Mouse (Mus musculus) liver (tissue): Measurements from ENCODE around the gene Fbxo24.

Experiments
- DNase-seq: peaks from one replicate; pipeline ENCODE4 v3.0.0-alpha.2; 2020; ENCODE audit warnings: mixed read lengths

Gene Fbxo24

DNA sequence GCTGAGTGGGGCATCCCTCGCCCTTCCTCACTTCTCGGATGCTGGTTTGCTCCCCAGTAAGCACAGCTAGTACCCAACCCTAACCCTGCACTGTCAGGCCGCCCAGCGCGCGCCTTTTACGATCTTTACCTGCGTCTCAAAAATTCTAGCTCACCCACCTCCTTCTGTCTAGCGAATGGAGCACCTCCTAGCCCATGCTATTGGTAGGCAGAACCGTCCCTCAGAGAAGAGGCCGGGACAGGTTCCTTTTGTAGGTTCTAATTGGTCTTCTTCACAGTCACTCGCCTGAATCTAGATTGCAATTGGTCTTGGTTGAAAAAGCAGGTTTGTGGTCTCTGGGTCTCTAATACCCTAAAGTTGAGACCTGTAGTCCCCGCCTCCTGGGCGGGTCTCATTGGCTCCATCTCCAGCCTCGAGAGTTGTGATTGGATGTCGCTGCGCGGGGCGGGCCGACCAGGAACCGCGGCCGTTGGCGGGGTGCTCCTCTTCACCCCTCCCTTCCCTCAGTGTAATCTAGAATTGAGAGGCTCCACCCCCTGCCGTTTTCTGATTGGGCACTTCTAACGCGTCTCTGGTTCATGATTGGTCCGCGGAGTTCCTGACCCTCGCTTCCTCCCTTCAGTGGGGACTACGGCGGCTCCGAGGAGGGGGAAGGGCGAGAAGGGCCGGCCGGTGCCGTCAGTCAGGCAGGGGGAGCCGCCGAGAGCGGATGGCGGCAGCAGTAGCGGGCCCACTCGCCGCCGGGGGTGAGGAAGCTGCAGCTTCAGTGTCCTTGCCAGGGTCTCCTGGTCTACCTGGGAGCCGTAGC, at the start of gene Fbxo24, which contains the start of the genes Lrch4 and Gm20605:
Fbxo24 (minus strand) TSS at position 505 of the 808 bp plus-strand sequence.
Lrch4 (plus strand) TSS at position 624 of the 808 bp plus-strand sequence.
Gm20605 (plus strand) TSS at position 678 of the 808 bp plus-strand sequence.
- peak; percentile 99 for DNase-seq

GRCm38 (mm10) chr5:137677859-137678258, 49.1 kb upstream of the Fbxo24 start:
- DNase-seq: no peak

- DNase-seq: no peak
Measured at GRCm38 (mm10) chr5:137674786-137675185, 46.0 kb upstream of the Fbxo24 start.

DNA sequence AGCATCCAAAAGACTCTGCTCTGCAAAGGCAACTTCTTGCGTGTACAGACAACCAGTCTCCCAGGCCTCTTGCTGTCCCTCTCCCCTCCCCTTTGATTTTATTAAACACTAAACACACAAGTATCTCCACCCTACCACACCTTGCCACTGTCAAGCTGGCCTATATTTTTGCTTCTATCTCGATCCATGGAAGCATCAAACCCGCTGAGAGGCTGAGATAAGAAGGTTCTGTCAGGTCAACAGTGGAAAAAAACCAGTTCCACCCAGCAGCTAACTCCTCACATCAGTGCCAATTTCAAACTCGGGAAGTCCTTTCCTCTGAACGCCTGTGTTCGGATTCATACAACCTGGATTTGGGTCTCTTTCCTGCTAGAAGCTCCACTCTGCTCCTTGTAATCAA, 44.2 kb upstream of the Fbxo24 start:
- DNase-seq: peak; percentile 52

DNA sequence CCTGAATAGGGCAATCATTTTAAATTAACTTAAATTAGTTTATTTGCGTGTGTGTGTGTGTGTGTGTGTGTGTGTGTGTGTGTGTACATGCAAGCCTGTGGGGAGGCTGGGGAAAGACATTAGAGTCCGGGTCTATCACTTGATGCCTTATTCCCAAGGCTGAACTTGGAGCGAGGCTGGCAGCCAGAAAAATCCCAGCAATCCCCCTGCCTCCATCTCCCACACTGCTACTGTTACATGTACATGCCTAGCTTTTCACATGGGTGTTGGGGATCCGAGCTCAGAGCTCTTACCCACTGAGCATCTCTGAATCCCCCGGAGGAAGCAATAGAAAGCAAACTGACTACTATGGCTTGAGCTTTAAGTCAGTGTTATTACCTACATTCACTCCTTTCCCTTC, 43.6 kb upstream of the Fbxo24 start:
- no peak for DNase-seq

DNA sequence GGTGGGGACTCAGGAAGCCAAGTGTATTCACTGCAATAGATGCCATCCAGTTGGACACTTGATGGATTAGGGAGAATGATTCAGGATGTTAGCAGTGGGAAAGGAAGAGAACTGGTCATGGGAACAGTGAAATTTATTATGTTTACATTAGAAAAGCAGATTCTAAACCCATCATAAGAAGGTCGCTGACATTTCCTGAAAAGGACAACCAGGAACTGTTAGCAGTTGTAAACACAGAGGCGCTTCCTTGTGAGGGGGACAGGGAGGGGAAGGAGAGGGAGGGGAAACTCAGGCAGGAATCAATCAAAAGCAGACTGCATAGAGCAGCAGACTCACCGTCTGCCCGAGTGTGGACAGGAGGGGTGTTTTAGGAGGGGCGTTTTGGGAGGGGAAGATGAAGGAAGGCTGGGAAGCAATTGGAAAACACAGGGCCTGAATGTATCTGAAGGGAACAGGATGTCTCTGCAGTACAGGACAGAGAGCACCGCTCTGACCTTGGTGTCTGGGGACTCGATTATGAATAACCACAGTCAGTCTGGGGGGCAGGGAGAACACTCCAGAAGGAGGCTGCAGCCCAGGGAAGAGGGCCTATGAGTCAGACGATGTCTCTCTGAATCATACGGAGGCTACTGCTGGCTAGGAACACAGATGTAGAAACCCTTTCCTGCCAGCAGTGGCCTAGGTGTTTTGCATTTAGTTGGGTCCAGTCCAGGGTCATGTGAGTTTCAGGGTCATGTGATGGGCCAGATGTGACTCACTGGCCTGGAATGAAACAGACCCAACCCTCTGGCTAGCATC, 42.8 kb upstream of the Fbxo24 start:
- peak; percentile 27 for DNase-seq

DNA sequence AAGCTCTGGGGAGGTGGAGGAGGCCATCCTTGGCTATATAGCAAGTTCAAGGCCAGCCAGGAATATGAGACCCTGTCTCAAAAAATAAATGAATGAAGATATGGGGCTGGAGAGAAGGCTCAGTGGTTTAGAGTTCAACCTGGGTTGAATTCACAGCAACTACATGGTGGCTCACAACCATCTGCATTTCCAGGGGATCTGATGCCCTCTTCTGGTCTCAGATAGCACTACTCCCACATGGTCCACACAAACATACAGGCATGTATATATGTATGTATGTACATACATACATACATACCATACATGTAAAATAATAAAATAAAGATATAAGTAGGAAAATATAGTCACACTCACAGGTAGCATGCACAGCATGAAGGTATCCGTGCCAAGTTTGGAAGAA, 41.4 kb upstream of the Fbxo24 start:
- no peak for DNase-seq

GRCm38 (mm10) chr5:137668971-137669370, 40.2 kb upstream of the Fbxo24 start:
- DNase-seq: no peak

DNA sequence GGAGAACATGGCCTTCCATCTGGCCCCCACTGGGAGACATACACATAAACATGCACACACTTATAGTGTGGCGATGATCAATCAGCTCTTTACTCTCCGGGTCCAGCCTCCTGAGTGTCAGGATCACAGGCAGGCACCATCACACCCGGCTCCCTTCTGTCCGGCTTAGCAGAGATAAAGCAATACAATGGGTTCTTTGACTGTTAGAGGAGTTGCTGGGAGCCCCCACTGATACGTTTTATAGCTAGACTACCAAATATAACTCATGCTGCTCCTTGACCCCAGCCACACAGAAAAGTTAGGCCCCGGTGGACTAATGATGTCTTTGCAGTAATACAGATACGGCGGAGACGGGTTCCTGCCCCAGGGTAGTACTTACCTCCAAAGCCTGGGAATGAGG, 34.3 kb upstream of the Fbxo24 start:
- no peak for DNase-seq

GRCm38 (mm10) chr5:137660064-137660688, 31.4 kb upstream of the Fbxo24 start:
- no peak for DNase-seq

- DNase-seq: peak; percentile 61
Measured at GRCm38 (mm10) chr5:137656977-137657376, 28.2 kb upstream of the Fbxo24 start.

- DNase-seq: no peak
Measured at GRCm38 (mm10) chr5:137654746-137655145, 25.9 kb upstream of the Fbxo24 start.

GRCm38 (mm10) chr5:137653366-137653765, 24.6 kb upstream of the Fbxo24 start:
- DNase-seq: no peak

- peak; percentile 74 for DNase-seq
Measured at GRCm38 (mm10) chr5:137652474-137652873, 23.7 kb upstream of the Fbxo24 start.

GRCm38 (mm10) chr5:137649669-137650571, 21.1 kb upstream of the Fbxo24 start:
- DNase-seq: peak; percentile 50

DNA sequence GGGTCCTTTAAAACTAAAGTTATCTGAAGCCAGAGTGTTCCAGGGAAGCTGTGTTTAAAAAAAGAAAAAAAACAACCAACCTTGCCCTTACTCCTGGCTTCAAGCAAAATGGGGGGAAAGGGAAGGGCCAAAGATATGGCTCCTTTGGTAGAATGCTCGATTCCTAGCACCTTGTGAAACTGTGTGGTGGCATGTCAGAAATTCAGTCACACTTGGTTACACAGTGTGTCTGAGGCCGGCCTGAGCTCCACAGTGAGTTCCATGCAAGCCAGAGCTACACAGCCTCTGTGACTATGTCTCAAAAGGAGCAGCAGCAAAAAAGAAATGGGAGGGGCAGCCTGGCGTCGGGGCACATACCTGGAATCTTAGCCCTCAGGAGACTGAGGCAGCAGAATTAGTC, 20.4 kb upstream of the Fbxo24 start:
- DNase-seq: no peak

GRCm38 (mm10) chr5:137647827-137648601, 19.2 kb upstream of the Fbxo24 start:
- DNase-seq: no peak

GRCm38 (mm10) chr5:137645652-137646091, 16.9 kb upstream of the Fbxo24 start, which contains the start of gene Irs3:
Gene Irs3 (minus strand): TSS chr5:137645714.
- no peak for DNase-seq

DNA sequence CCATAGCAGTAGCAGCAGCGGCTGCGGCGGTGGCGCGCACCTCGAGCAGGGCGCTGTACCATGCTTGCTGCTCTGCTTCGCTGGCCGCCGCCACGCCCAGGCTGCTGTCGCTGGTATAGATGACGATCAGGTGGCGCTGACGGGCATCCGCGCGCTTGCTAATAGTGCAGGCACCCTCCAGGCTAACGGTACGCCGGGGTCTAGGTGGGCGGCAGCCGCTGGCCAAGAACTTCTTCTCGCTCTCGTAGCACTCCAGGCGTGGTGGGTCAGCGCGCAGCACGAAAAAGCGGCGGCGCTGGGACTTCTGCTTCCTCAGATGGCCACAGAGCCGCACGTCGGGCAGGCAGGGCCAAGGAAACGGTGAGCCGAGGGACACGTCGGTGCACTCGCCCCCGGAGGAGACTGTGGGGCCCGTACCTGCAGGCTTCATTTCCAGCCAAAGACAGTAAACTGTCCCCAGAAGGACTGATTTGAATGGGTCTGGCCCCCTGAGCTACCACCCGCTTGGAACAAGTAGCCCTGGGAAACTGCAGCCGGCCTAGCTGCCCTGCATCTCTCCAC, 16.4 kb upstream of the Fbxo24 start:
- peak; percentile 62 for DNase-seq

DNA sequence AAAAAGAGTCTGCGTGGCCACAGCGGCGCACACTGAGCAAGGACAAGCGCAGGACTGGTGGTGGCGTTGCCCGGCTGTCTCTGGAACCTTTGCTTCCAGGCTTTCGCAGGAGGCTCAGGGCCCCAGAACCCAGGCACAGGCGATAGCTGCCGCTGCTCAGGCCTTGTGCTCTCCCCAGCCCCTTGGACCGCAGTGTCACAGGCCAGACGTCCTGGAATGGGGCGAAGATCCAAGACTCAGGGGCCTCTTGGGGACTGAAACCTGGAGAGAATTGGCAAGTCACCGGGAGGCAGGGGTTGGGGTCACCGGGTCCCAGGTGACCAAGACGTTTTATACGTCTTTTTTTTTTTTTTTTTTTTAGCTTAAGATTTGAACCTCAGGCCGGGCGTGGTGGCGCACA, 15.7 kb upstream of the Fbxo24 start:
- DNase-seq: no peak

DNA sequence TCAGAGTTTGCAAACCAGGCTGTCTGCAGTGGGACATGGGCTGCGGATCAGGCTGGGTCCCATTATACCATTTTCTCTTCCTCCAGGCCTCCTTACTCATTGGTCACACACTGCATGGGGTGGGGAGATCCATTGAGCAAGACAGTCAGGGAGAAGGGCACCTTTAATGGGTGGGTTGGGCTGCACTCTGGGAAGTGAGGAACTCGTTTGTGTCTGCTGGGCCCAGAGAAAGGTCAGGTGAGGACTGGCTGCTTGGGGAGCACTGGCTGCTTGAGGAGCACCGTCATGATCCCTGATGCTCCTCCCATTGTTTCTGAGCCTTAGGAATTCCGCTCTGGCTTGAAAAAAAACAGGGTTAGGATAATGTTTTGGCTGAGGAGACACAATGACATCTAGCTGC, 14.1 kb upstream of the Fbxo24 start:
- DNase-seq: no peak
